Mouse (Mus musculus): ENCODE results near the gene Siah3. TPM values are rescaled to one million over a fixed set of nuclear protein-coding genes. Genes with fewer than 3 reads are reported as not detected.

Siah3 gene
- polyA plus RNA-seq (2014; fragmentation: Illumina TruSeq; extraction: RNeasy Lipid Tissue Mini Kit (QIAGEN cat#74804); ENCODE audit: low read depth, low replicate concordance) = not detected

GRCm38 (mm10) chr14:75455743-75456421 lies at the start of gene Siah3:
Gene Siah3 (plus strand): TSS chr14:75455982.

Other genes with a start within 250 kb of the Siah3 start
- gene Cpb2, start 213.7 kb upstream of the Siah3 start, polyA plus RNA-seq (2014; fragmentation: Illumina TruSeq; extraction: RNeasy Lipid Tissue Mini Kit (QIAGEN cat#74804); ENCODE audit: low read depth, low replicate concordance) = 850 TPM
- gene Zc3h13, start 171.6 kb upstream of the Siah3 start, polyA plus RNA-seq (2014; fragmentation: Illumina TruSeq; extraction: RNeasy Lipid Tissue Mini Kit (QIAGEN cat#74804); ENCODE audit: low read depth, low replicate concordance) = 10.3 TPM
- gene Spert, start 137.1 kb downstream of the Siah3 start, polyA plus RNA-seq (2014; fragmentation: Illumina TruSeq; extraction: RNeasy Lipid Tissue Mini Kit (QIAGEN cat#74804); ENCODE audit: low read depth, low replicate concordance) = not detected
- not detected for gene Erich6b, start 186.3 kb downstream of the Siah3 start, polyA plus RNA-seq (2014; fragmentation: Illumina TruSeq; extraction: RNeasy Lipid Tissue Mini Kit (QIAGEN cat#74804); ENCODE audit: low read depth, low replicate concordance)

All from liver, adult 10 weeks (tissue).